Mouse (Mus musculus): Measurements from ENCODE around the gene Katnb1.

The Katnb1 gene

DNA sequence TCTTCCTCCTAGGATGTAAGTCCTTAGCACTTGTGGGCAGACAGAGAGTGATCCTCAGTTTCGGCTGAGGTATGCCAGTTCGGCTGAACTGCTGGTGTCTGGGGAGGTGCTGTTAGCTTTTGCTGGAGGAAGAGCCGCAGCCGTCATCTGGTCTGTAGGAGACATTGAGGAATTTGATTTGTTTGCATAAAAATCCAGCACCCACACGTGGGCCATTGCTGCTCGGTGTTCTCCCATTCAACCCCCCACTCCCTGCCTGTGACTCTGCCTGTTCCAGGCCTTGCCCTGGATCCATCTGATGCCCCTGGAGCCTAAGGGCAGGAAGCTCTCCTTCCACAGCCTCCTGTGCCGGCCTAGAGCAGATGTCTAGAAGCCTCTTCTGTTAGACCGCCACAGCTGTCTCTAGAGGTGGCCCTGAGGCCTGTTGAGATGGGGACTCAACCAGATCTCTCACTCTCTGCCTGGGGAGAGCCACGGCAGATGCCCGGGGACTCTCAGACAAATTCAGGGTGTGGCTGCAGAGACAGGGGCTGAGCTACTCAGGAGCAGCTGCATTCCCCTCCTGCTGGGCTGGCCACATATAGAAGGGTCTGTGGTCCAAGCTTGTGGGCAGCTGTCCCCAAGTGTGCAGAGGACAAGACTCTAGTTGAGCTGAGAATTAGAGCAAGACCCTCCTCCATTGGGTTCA lies 3.9 kb downstream of the Katnb1 start:
- DNase-seq (ENCODE audit: low spot score) = no peak

DNA sequence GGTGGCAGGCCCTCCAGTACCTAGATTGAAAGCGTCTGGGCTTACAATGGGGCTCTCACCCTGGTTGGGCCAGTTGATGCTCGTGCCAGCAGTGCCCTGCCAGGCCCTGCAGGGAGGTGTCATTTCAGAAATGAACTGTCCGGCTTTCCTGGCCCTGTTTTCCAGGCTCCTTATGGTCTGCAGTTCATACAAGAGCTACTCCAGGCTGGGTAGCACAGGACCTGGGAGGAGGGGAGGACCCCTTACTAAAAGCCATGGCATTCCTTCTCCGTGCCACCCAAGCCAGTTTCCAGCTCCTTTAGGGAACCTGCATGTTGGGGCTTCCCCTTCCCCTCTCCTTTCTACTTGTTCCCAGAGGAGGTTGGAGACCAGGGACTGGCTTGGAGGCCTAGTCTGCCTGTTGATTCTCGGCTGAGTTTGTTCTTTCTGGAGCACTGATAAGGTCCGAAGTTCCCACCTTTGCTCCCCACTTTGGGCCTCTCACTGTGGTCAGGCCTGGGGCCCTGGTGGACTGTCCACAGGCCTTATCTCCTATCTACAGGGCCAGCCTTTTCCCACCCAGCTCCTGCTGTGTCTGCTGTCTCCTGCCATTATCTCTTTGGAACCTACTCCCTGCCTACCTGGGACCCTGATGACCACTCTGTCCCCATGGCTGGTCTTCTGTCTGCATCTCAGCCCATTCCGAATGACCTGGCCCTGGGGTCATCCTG lies 4.6 kb downstream of the Katnb1 start:
- DNase-seq (ENCODE audit: low spot score) = no peak

DNA sequence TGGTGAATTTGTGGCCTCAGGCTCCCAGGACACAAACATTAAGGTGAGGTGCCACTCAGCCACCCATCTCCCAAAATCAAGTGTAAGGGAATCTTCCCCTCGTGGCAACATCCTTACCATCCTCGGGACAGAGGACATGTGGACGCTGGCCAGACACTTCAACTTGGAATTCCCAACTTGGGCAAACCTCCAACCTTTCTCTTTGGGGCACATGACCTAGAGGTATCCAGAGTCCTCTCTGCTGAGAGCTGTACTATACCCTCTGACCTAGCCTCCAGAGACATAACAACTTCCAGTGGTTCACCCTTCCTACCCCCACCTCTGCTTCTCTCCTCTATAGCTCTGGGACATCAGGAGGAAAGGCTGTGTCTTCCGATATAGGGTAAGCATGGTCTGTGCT lies 12.6 kb downstream of the Katnb1 start:
- no peak for DNase-seq (ENCODE audit: low spot score)

GRCm38 (mm10) chr8:95099009-95099408 lies 18.0 kb downstream of the Katnb1 start:
- peak; percentile 36 for DNase-seq (ENCODE audit: low spot score)

DNA sequence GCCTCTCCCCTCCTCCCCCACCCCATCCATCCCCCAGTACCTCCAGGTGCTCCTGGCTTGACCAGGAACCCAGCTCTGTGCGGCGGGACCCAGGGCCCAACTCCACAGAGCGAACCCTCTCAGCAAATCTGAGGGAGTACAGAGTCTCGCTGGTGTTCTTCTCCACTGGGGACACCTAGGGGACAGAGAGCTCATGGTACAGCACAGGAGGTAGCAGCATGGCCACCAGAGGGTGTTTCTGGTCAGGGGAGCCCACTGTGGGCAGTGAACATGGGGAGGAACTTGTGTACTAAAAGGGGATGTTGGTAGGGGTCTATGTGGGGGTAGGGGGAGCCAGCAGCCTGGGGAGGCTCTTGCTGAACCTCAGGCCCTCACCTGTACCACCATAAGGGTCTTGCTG lies 21.0 kb downstream of the Katnb1 start:
- no peak for DNase-seq (ENCODE audit: low spot score)

DNA sequence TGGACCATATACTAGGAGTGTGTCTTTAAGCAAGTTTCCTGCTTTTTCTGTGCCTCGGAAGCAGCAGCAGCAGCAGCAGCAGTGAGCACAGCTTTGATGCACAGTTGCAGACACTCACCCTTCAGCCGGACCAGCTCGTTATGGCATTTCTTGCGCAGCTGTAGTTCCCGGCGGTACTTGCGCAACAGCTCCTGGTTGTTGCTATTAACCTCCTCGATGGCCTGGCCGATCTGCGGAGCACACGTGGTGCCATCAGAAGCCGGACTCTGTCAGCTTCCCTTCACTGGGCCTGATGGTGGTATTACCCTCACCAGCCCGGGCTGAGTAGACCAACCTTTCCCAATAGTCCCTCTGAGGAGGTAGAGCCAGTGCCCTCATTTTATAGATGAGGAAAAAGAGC lies 26.3 kb downstream of the Katnb1 start:
- no peak for DNase-seq (ENCODE audit: low spot score)

DNA sequence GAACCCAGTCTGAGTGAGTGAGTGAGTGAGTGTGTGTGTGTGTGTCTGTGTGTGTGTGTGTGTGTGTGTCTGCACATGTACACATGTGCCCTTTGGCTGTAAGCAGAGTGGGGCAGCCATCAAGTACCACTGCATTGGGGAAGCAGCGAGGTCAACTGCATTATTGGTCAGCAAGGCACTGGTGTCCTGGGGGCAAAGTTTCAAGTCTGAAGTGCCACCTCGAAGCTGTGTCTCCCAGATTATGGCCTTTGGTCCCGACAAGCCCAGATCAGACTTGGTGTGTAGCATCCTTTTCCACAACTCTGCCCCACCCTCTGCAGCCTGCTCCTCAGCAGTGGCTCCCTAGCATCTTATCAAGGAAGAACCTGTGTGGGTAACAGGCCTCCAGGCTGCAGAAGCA lies 31.6 kb downstream of the Katnb1 start:
- no peak for DNase-seq (ENCODE audit: low spot score)

GRCm38 (mm10) chr8:95113108-95113507 lies 32.1 kb downstream of the Katnb1 start:
- no peak for DNase-seq (ENCODE audit: low spot score)

GRCm38 (mm10) chr8:95113750-95114149 lies 32.8 kb downstream of the Katnb1 start:
- DNase-seq (ENCODE audit: low spot score) = no peak

GRCm38 (mm10) chr8:95123455-95123854 lies 42.5 kb downstream of the Katnb1 start:
- DNase-seq (ENCODE audit: low spot score) = no peak

DNA sequence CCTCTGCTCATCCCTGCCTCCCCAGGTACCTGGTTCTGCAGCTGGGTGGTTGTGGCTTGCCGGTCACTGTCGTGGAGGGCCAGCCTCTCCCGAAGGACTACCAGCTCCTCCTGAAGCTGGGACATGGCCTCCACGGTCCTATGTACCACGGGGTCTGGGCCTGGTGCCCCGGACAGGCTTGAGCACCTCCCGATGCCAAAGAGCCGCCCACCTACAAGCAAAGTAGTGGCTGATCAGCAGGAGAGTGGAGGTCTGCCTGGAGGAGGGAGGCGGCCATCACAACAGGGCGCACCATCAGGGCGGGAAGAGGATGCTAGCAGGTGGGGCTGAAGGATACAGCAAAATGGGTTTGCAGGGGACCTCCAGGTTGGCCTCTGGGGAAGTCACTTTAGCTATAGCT lies 45.5 kb downstream of the Katnb1 start:
- no peak for DNase-seq (ENCODE audit: low spot score)

- DNase-seq (ENCODE audit: low spot score) = no peak
Observed at GRCm38 (mm10) chr8:95127658-95128057, 46.7 kb downstream of the Katnb1 start.

DNA sequence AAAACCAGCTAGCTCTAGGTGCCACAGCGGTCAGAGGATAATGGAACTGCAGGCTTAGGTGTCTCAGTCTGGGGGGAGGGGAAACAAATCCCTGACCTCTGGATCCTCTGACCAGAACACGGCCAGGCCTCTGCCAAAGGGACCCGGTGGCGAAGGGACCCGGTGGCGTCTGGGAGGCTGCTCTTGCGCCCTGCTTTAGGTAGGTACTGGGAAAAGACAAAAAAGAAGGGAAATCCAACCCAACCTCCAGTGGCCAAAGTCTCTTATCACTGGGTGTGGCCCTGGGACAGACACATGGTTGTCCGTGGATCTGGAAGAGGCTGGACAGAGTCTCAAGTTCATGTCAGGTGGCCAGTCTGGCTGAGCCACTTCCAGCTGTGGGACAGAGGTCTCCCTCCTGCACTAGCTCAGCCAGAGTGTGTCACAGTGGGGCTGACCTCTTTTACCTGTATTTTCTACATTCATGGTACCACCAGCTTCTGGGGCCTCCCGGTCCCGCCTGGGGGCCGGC lies 47.8 kb downstream of the Katnb1 start:
- no peak for DNase-seq (ENCODE audit: low spot score)

- no peak for DNase-seq (ENCODE audit: low spot score)
Observed at GRCm38 (mm10) chr8:95130966-95131537, 50.1 kb downstream of the Katnb1 start.

DNA sequence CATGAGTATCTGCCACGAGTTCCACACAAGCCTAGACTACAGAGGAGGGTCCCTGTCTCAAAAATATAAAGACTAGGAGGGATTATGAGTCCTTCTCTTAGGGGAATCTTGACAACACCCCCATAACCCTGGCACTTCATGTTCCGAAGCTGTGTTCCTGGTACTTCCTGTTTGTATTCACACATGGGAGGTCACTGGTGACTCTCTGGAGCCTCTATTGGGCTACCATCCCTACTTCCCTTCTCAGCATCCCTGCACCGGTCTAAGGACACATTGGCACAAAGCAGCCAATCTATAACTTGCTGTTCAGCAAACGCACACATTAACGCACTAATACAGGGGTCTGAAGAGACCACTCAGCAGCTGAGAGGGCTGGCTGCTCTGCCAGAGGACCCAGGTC lies 51.0 kb downstream of the Katnb1 start:
- DNase-seq (ENCODE audit: low spot score) = no peak

GRCm38 (mm10) chr8:95134186-95134585 lies 53.2 kb downstream of the Katnb1 start:
- DNase-seq (ENCODE audit: low spot score) = no peak

- DNase-seq (ENCODE audit: low spot score) = no peak
Observed at GRCm38 (mm10) chr8:95135242-95135641, 54.3 kb downstream of the Katnb1 start.

- no peak for DNase-seq (ENCODE audit: low spot score)
Observed at GRCm38 (mm10) chr8:95136218-95136617, 55.2 kb downstream of the Katnb1 start.

GRCm38 (mm10) chr8:95137201-95137600 lies 56.2 kb downstream of the Katnb1 start:
- no peak for DNase-seq (ENCODE audit: low spot score)

GRCm38 (mm10) chr8:95137641-95138098 lies 56.7 kb downstream of the Katnb1 start:
- no peak for DNase-seq (ENCODE audit: low spot score)

- no peak for DNase-seq (ENCODE audit: low spot score)
Observed at GRCm38 (mm10) chr8:95138341-95139050, 57.5 kb downstream of the Katnb1 start.

GRCm38 (mm10) chr8:95139051-95139365 lies 58.0 kb downstream of the Katnb1 start:
- no peak for DNase-seq (ENCODE audit: low spot score)

DNA sequence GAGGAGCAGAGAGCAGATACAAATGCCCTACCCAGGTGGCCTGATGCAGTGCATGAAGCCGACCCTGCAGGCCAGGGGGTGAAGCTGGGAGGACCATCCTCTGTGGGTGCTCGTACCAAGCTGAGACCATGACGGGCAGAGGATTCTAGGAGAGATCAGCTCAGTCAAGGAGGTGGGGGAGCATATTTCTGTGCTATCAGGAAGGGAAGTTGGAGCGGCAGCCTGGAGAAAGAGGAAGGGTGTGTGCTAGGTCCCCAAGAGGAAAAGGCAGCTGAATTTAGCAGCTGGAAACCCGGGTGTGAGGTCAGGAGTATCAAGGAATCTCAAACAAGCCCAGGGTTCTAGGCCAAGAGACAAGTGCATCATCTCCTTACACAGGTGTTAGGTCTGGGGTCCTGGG lies 59.6 kb downstream of the Katnb1 start:
- DNase-seq (ENCODE audit: low spot score) = no peak
